Mouse (Mus musculus) liver, postnatal 0 days (tissue): ENCODE measurements around the gene Cdh11. TPM values are rescaled to one million over a fixed set of nuclear protein-coding genes. Genes with fewer than 3 reads are reported as not detected.

Experiments used
- ATAC-seq: fragments of 200-750 bp; cut with Nextera tagmentation; 2 replicates; pipeline ENCODE4 v1.8.0; 2017; ENCODE audit warnings: mild to moderate bottlenecking, moderate library complexity
- DNase-seq: peaks from one replicate; pipeline ENCODE4 v3.0.0-alpha.2; 2016
- H3K27ac ChIP-seq: fragments of 300-500 bp; sonication (generic); 2 replicates; pipeline ENCODE4 v1.5.1; 2014; ENCODE audit warnings: antibody characterized with exemption, moderate library complexity, mild to moderate bottlenecking, low read depth
- H3K27me3 ChIP-seq: fragments of 300-500 bp; sonication (generic); 2 replicates; pipeline ENCODE4 v1.6.1; 2014; ENCODE audit warnings: low read length, control low read depth, mixed read lengths; ENCODE audit not compliant: insufficient read depth
- H3K36me3 ChIP-seq: fragments of 300-500 bp; sonication (generic); replicated peaks from 2 replicates; pipeline ENCODE4 v1.6.1; 2014; ENCODE audit warnings: mild to moderate bottlenecking, control low read depth, low read length, moderate library complexity, mixed read lengths; ENCODE audit not compliant: insufficient read depth
- H3K4me1 ChIP-seq: fragments of 300-500 bp; sonication (generic); 2 replicates; pipeline ENCODE4 v1.6.1; 2014; ENCODE audit warnings: antibody characterized with exemption, mild to moderate bottlenecking, control low read depth; ENCODE audit not compliant: insufficient read depth
- H3K4me2 ChIP-seq: fragments of 300-500 bp; sonication (generic); 2 replicates; pipeline ENCODE4 v1.6.1; 2014; ENCODE audit warnings: low read depth, mild to moderate bottlenecking, low read length, moderate library complexity, mixed read lengths
- H3K4me3 ChIP-seq: fragments of 300-500 bp; sonication (generic); 2 replicates; pipeline ENCODE4 v1.5.1; 2014; ENCODE audit warnings: low read depth, low read length
- H3K9ac ChIP-seq: fragments of 300-500 bp; sonication (generic); replicated peaks from 2 replicates; pipeline ENCODE4 v1.6.1; 2014; ENCODE audit warnings: mild to moderate bottlenecking, moderate library complexity
- H3K9me3 ChIP-seq: fragments of 300-500 bp; sonication (generic); 2 replicates; pipeline ENCODE4 v1.6.1; 2016; ENCODE audit warnings: mild to moderate bottlenecking, control low read depth, low read length, mixed read lengths
- CTCF ChIP-seq: sonication (generic); IDR thresholded peaks from 2 replicates; pipeline ENCODE4 v1.5.1; 2016; ENCODE audit warnings: antibody characterized with exemption, low read depth
- EP300 ChIP-seq: IDR thresholded peaks from 2 replicates; pipeline ENCODE4 v1.6.1; 2016; ENCODE audit warnings: antibody characterized with exemption, low read depth, mild to moderate bottlenecking
- WGBS: fragments of 180-500 bp; shearing (Covaris S2); extraction: QIAGEN DNeasy Blood & Tissue Kit; methylation state at CpG from one replicate; pipeline ENCODE4 v1.1.7; 2014; ENCODE audit not compliant: insufficient replicate concordance; 5-methylcytosine and 5-hydroxymethylcytosine counted together
- polyA plus RNA-seq: library from polyadenylated mRNA; unstranded; fragments of >200 nt; fragmentation: Nextera tagmentation; extraction: Ambion mirVana; gene quantifications from 2 replicates; pipeline ENCODE4 v1.2.1, GENCODE M21; 2015

Cdh11 gene
- polyA plus RNA-seq, 1 experiment from 2014 or later, result 0.59 TPM

GRCm38 (mm10) chr8:102726206-102726935, 59.1 kb downstream of the Cdh11 start:
- 66% methylated on average over 10 of the region's 10 CpGs for WGBS
- Histone ChIP-seq H3K36me3 (no peaks in the 10 kb centered on the region), H3K27me3 (no peaks in the 10 kb centered on the region), H3K9ac (no peak overlapping the region), H3K9me3 (no peaks in the 10 kb centered on the region), H3K27ac (no peak overlapping the region), H3K4me3 (no peak overlapping the region), H3K4me2 (no peak overlapping the region), H3K4me1 (no peaks in the 10 kb centered on the region)
- no peak for DNase-seq
- no peak for ATAC-seq
- TF ChIP-seq EP300 (no peak), CTCF (no peak)

DNA sequence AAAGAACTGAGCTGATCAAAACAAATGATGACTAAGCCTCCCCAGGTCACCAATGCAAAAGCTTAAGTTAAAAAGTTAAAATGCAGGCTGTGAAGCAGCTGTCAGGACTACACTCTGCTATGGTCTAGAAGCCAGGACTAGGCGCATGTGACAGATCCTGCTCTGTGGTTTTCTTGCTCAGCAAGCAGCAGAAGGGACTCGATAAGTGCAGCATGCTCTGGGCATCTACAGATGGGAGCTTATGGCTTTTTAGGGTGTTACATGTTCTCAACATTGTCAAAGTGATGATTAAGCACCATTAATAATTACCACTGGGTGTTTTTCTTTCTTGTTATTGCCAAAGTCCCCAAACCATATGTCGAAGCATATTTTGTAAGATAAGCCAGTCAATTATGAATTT, 59.9 kb downstream of the Cdh11 start:
- no peak for ATAC-seq
- H3K4me3 ChIP-seq, result no peak overlapping the region
- no peaks in the 10 kb centered on the region for H3K9me3 ChIP-seq
- no peaks in the 10 kb centered on the region for H3K27me3 ChIP-seq
- H3K4me2 ChIP-seq, result no peak overlapping the region
- no peaks in the 10 kb centered on the region for H3K4me1 ChIP-seq
- no peak overlapping the region for H3K9ac ChIP-seq
- DNase-seq, result no peak
- no peaks in the 10 kb centered on the region for H3K36me3 ChIP-seq
- WGBS, result 69% methylated on average over 3 of the region's 3 CpGs
- no peak overlapping the region for H3K27ac ChIP-seq
- TF ChIP-seq EP300, result no peak
- no peak for TF ChIP-seq CTCF

DNA sequence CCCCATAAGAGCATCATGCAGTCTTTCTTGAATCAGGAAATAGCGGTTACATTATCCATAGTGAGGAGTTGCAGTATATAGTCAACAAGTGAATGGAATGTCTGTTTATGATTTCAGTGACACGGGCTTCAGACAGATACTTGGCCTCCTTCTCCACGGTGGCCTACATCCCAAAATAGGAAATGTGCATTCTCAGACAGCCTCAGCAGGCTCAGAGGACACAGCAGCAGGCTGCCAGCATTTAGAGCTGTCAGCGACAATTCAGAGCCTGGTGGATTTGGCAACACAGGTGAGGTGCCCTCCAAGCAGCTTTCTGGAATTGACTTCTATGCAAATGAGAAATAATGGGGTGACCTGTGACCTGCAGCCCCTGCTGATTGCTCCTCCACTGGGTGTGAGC, 69.5 kb downstream of the Cdh11 start:
- Histone ChIP-seq H3K27ac (no peak overlapping the region), H3K9ac (no peak overlapping the region), H3K4me1 (no peaks in the 10 kb centered on the region), H3K27me3 (no peaks in the 10 kb centered on the region), H3K9me3 (no peaks in the 10 kb centered on the region; the same call in 1 of the 2 replicates), H3K4me3 (no peak overlapping the region), H3K4me2 (no peak overlapping the region), H3K36me3 (no peaks in the 10 kb centered on the region)
- DNase-seq (no peak), ATAC-seq (no peak)
- TF ChIP-seq EP300 (no peak), CTCF (no peak)
- 42% methylated on average over 4 of the region's 4 CpGs for WGBS

DNA sequence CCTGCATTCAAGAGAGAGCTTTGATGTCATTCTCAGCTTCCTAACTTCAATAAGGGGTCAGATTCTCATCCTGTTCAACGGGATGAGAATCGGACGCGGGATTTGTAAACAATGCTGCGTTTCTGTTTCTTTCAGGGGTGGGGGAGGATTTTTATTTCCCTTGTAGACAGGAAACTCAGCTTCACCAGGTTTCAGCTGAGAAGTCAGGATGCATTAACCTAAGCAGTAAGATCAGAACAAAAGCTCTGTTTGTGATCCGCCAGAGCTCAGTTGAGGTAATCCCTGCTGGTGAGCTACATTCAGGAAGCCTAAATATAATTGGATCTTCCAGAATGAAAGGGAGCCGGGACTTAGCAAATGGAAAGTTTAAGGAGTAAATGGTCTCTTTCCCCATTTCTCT, 78.1 kb downstream of the Cdh11 start:
- H3K27ac ChIP-seq, result no peak overlapping the region
- no peaks in the 10 kb centered on the region for H3K36me3 ChIP-seq
- H3K4me3 ChIP-seq, result no peak overlapping the region
- DNase-seq (no peak), ATAC-seq (no peak)
- H3K27me3 ChIP-seq, result no peaks in the 10 kb centered on the region
- no peak overlapping the region for H3K9ac ChIP-seq
- TF ChIP-seq EP300, result no peak
- no peak for TF ChIP-seq CTCF
- H3K4me2 ChIP-seq, result no peak overlapping the region
- WGBS, result 20% methylated on average over 7 of the region's 7 CpGs
- H3K9me3 ChIP-seq, result no peaks in the 10 kb centered on the region
- H3K4me1 ChIP-seq, result no peaks in the 10 kb centered on the region

- H3K4me3 ChIP-seq, result no peak overlapping the region
- no peaks in the 10 kb centered on the region for H3K4me1 ChIP-seq
- no peaks in the 10 kb centered on the region for H3K9me3 ChIP-seq
- no peak overlapping the region for H3K4me2 ChIP-seq
- no peaks in the 10 kb centered on the region for H3K36me3 ChIP-seq
- H3K27me3 ChIP-seq, result no peaks in the 10 kb centered on the region
- TF ChIP-seq EP300, result no peak
- no peak for TF ChIP-seq CTCF
- DNase-seq (no peak), ATAC-seq (no peak)
- WGBS, result 69% methylated on average over 7 of the region's 7 CpGs
- H3K9ac ChIP-seq, result no peak overlapping the region
- no peak overlapping the region for H3K27ac ChIP-seq
These were observed 80.0 kb downstream of the Cdh11 start for GRCm38 (mm10) chr8:102705376-102705905.

- no peak for DNase-seq
- 3% methylated on average over 1 of the region's 1 CpGs for WGBS
- H3K36me3 ChIP-seq, result no peaks in the 10 kb centered on the region
- no peaks in the 10 kb centered on the region for H3K4me1 ChIP-seq
- H3K4me2 ChIP-seq, result no peak overlapping the region
- H3K9me3 ChIP-seq, result no peaks in the 10 kb centered on the region
- no peak for ATAC-seq
- no peak overlapping the region for H3K4me3 ChIP-seq
- no peak overlapping the region for H3K27ac ChIP-seq
- TF ChIP-seq CTCF (no peak), EP300 (no peak)
- no peaks in the 10 kb centered on the region for H3K27me3 ChIP-seq
- H3K9ac ChIP-seq, result no peak overlapping the region
These were observed 85.2 kb downstream of the Cdh11 start for GRCm38 (mm10) chr8:102700245-102700644.
